Mouse (Mus musculus): ENCODE measurements around the gene Actl11. TPM values are rescaled to one million over a fixed set of nuclear protein-coding genes. Genes with fewer than 3 reads are reported as not detected.

The Actl11 gene
- polyA plus RNA-seq, 1 experiment from 2014 or later = not detected

GRCm38 (mm10) chr9:107906967-107907800 is 21.1 kb upstream of the Actl11 start:
- WGBS = 33% methylated on average over 31 of the region's 31 CpGs
- peak overlapping the region; percentile 68 for H3K9ac ChIP-seq (ENCODE audit: low read depth, low read length)
- H3K4me1 ChIP-seq (replicated peaks; ENCODE audit: control insufficient read depth, insufficient read depth, low read length) = peaks cover 5% of the 10 kb centered on the region; the same call in 1 of the 2 replicates
- H3K4me2 ChIP-seq (replicated peaks; ENCODE audit: low read depth) = peak overlapping the region; percentile 77
- H3K9me3 ChIP-seq (ENCODE audit: control insufficient read depth) = no peaks in the 10 kb centered on the region
- H3K36me3 ChIP-seq (ENCODE audit: control insufficient read depth, insufficient read depth) = peaks cover 15% of the 10 kb centered on the region; the same call in 1 of the 2 replicates
- H3K27ac ChIP-seq (ENCODE audit: low read depth, low read length) = peak overlapping the region; percentile 96
- H3K4me3 ChIP-seq (ENCODE audit: low read depth, low read length) = peak overlapping the region; percentile 56
- TF ChIP-seq CTCF (IDR thresholded peaks at IDR 0.05; ENCODE audit: low read depth) = no peak
- H3K27me3 ChIP-seq (replicated peaks; ENCODE audit: control insufficient read depth, insufficient read depth, low read length) = no peaks in the 10 kb centered on the region
- ATAC-seq = peak; percentile 0; the same call in 1 of the 2 replicates

- WGBS = 42% methylated on average over 14 of the region's 14 CpGs
- no peak for TF ChIP-seq CTCF (IDR thresholded peaks at IDR 0.05; ENCODE audit: low read depth)
- Histone ChIP-seq H3K4me1 (replicated peaks; ENCODE audit: control insufficient read depth, insufficient read depth, low read length) (peaks cover 5% of the 10 kb centered on the region; the same call in 1 of the 2 replicates), H3K36me3 (ENCODE audit: control insufficient read depth, insufficient read depth) (peaks cover 15% of the 10 kb centered on the region; the same call in 1 of the 2 replicates), H3K27me3 (replicated peaks; ENCODE audit: control insufficient read depth, insufficient read depth, low read length) (no peaks in the 10 kb centered on the region), H3K9ac (ENCODE audit: low read depth, low read length) (peak overlapping the region; percentile 68), H3K4me3 (ENCODE audit: low read depth, low read length) (peak overlapping the region; percentile 56), H3K4me2 (replicated peaks; ENCODE audit: low read depth) (peak overlapping the region; percentile 77), H3K27ac (ENCODE audit: low read depth, low read length) (peak overlapping the region; percentile 96), H3K9me3 (ENCODE audit: control insufficient read depth) (no peaks in the 10 kb centered on the region)
- no peak for ATAC-seq
These were observed 20.5 kb upstream of the Actl11 start for GRCm38 (mm10) chr9:107907801-107908120.

GRCm38 (mm10) chr9:107908410-107909158 is 19.7 kb upstream of the Actl11 start:
- H3K4me3 ChIP-seq (ENCODE audit: low read depth, low read length) = peak overlapping the region; percentile 56
- peak overlapping the region; percentile 96 for H3K27ac ChIP-seq (ENCODE audit: low read depth, low read length)
- peaks cover 22% of the 10 kb centered on the region; the same call in 1 of the 2 replicates for H3K36me3 ChIP-seq (ENCODE audit: control insufficient read depth, insufficient read depth)
- H3K4me2 ChIP-seq (replicated peaks; ENCODE audit: low read depth) = peak overlapping the region; percentile 77
- ATAC-seq = peak; percentile 27
- H3K9me3 ChIP-seq (ENCODE audit: control insufficient read depth) = no peaks in the 10 kb centered on the region
- H3K4me1 ChIP-seq (replicated peaks; ENCODE audit: control insufficient read depth, insufficient read depth, low read length) = peaks cover 5% of the 10 kb centered on the region; the same call in 1 of the 2 replicates
- WGBS = 13% methylated on average over 18 of the region's 18 CpGs
- H3K27me3 ChIP-seq (replicated peaks; ENCODE audit: control insufficient read depth, insufficient read depth, low read length) = no peaks in the 10 kb centered on the region
- H3K9ac ChIP-seq (ENCODE audit: low read depth, low read length) = peak overlapping the region; percentile 68
- TF ChIP-seq CTCF (IDR thresholded peaks at IDR 0.05; ENCODE audit: low read depth) = no peak

GRCm38 (mm10) chr9:107910025-107910769 is 18.1 kb upstream of the Actl11 start:
- peak; percentile 61 for ATAC-seq
- peak overlapping the region; percentile 96 for H3K27ac ChIP-seq (ENCODE audit: low read depth, low read length)
- peaks cover 5% of the 10 kb centered on the region; the same call in 1 of the 2 replicates for H3K4me1 ChIP-seq (replicated peaks; ENCODE audit: control insufficient read depth, insufficient read depth, low read length)
- WGBS = 41% methylated on average over 15 of the region's 15 CpGs
- H3K9ac ChIP-seq (ENCODE audit: low read depth, low read length) = peak overlapping the region; percentile 68; the same call in 1 of the 2 replicates
- TF ChIP-seq CTCF (IDR thresholded peaks at IDR 0.05; ENCODE audit: low read depth) = no peak
- peak overlapping the region; percentile 56 for H3K4me3 ChIP-seq (ENCODE audit: low read depth, low read length)
- H3K27me3 ChIP-seq (replicated peaks; ENCODE audit: control insufficient read depth, insufficient read depth, low read length) = no peaks in the 10 kb centered on the region
- H3K9me3 ChIP-seq (ENCODE audit: control insufficient read depth) = no peaks in the 10 kb centered on the region
- H3K36me3 ChIP-seq (ENCODE audit: control insufficient read depth, insufficient read depth) = peaks cover 36% of the 10 kb centered on the region
- H3K4me2 ChIP-seq (replicated peaks; ENCODE audit: low read depth) = peak overlapping the region; percentile 77

GRCm38 (mm10) chr9:107914764-107915420 is 13.4 kb upstream of the Actl11 start:
- Histone ChIP-seq H3K27me3 (replicated peaks; ENCODE audit: control insufficient read depth, insufficient read depth, low read length) (no peaks in the 10 kb centered on the region), H3K4me2 (replicated peaks; ENCODE audit: low read depth) (no peak overlapping the region), H3K4me1 (replicated peaks; ENCODE audit: control insufficient read depth, insufficient read depth, low read length) (no peaks in the 10 kb centered on the region), H3K9me3 (ENCODE audit: control insufficient read depth) (no peaks in the 10 kb centered on the region), H3K4me3 (ENCODE audit: low read depth, low read length) (no peak overlapping the region), H3K36me3 (ENCODE audit: control insufficient read depth, insufficient read depth) (peaks cover 74% of the 10 kb centered on the region), H3K9ac (ENCODE audit: low read depth, low read length) (no peak overlapping the region), H3K27ac (ENCODE audit: low read depth, low read length) (no peak overlapping the region)
- ATAC-seq = no peak
- 82% methylated on average over 16 of the region's 16 CpGs for WGBS
- no peak for TF ChIP-seq CTCF (IDR thresholded peaks at IDR 0.05; ENCODE audit: low read depth)
